Mouse (Mus musculus): Measurements from ENCODE around the gene Cfap54.

Gene Cfap54

GRCm38 (mm10) chr10:93051016-93051726 lies 30.2 kb downstream of the Cfap54 start:
- DNase-seq, result peak; percentile 96

- no peak for DNase-seq
Observed at GRCm38 (mm10) chr10:93050571-93050970, 30.8 kb downstream of the Cfap54 start.

GRCm38 (mm10) chr10:93043195-93043594 lies 38.2 kb downstream of the Cfap54 start:
- DNase-seq, result no peak

- DNase-seq, result no peak
Observed at GRCm38 (mm10) chr10:93041850-93042249, 39.6 kb downstream of the Cfap54 start.

GRCm38 (mm10) chr10:93041392-93041791 lies 40.0 kb downstream of the Cfap54 start:
- no peak for DNase-seq

- DNase-seq, result no peak
Observed at GRCm38 (mm10) chr10:93036532-93036931, 44.9 kb downstream of the Cfap54 start.

- peak; percentile 75 for DNase-seq
Observed at GRCm38 (mm10) chr10:93035489-93035888, 45.9 kb downstream of the Cfap54 start.

GRCm38 (mm10) chr10:93023295-93023694 lies 58.1 kb downstream of the Cfap54 start:
- no peak for DNase-seq

GRCm38 (mm10) chr10:93014059-93014795 lies 67.2 kb downstream of the Cfap54 start:
- peak; percentile 51 for DNase-seq

GRCm38 (mm10) chr10:93011085-93011484 lies 70.3 kb downstream of the Cfap54 start:
- peak; percentile 67 for DNase-seq

GRCm38 (mm10) chr10:93006970-93007369 lies 74.4 kb downstream of the Cfap54 start:
- peak; percentile 35 for DNase-seq

- DNase-seq, result no peak
Observed at GRCm38 (mm10) chr10:93006405-93006804, 75.0 kb downstream of the Cfap54 start.

- DNase-seq, result peak; percentile 59
Observed at GRCm38 (mm10) chr10:92998536-92998935, 82.9 kb downstream of the Cfap54 start.

- peak; percentile 65 for DNase-seq
Observed at GRCm38 (mm10) chr10:92995186-92995585, 86.2 kb downstream of the Cfap54 start.

GRCm38 (mm10) chr10:92994340-92994739 lies 87.1 kb downstream of the Cfap54 start:
- DNase-seq, result no peak

GRCm38 (mm10) chr10:92992526-92992925 lies 88.9 kb downstream of the Cfap54 start:
- DNase-seq, result peak; percentile 65

GRCm38 (mm10) chr10:92990576-92990975 lies 90.8 kb downstream of the Cfap54 start:
- no peak for DNase-seq

- peak; percentile 53 for DNase-seq
Observed at GRCm38 (mm10) chr10:92965134-92965533, 116.3 kb downstream of the Cfap54 start.

GRCm38 (mm10) chr10:92950044-92950443 lies 131.4 kb downstream of the Cfap54 start:
- DNase-seq, result peak; percentile 18

- DNase-seq, result peak; percentile 76
Observed at GRCm38 (mm10) chr10:92942848-92943645, 138.4 kb downstream of the Cfap54 start.

- peak; percentile 66 for DNase-seq
Observed at GRCm38 (mm10) chr10:92941616-92942015, 139.8 kb downstream of the Cfap54 start.

- peak; percentile 91 for DNase-seq
Observed at GRCm38 (mm10) chr10:92937741-92938285, 143.6 kb downstream of the Cfap54 start.

- peak; percentile 54 for DNase-seq
Observed at GRCm38 (mm10) chr10:92937091-92937490, 144.3 kb downstream of the Cfap54 start.
